Mouse (Mus musculus) megakaryocyte, embryonic 14.5 days (primary cell): ENCODE data around the gene Atp10a. TPM values are rescaled to one million over a fixed set of nuclear protein-coding genes. Genes with fewer than 3 reads are reported as not detected.

Source experiments
- H3K27me3 ChIP-seq: replicated peaks from 2 replicates; pipeline ENCODE3; 2012; ENCODE audit warnings: inconsistent platforms
- H3K36me3 ChIP-seq: replicated peaks from 2 replicates; pipeline ENCODE3; 2012; ENCODE audit warnings: low read length, inconsistent platforms, mixed read lengths
- H3K4me1 ChIP-seq: 2 replicates; pipeline ENCODE4 v1.6.1; 2012; ENCODE audit warnings: inconsistent platforms
- H3K4me3 ChIP-seq: replicated peaks from 2 replicates; pipeline ENCODE3; 2012; ENCODE audit warnings: moderate library complexity, mild to moderate bottlenecking, inconsistent platforms
- H3K9me3 ChIP-seq: 2 replicates; pipeline ENCODE4 v1.6.1; 2012; ENCODE audit warnings: inconsistent platforms
- FLI1 ChIP-seq: IDR thresholded peaks from 2 replicates; pipeline ENCODE4 v1.6.1; 2012; ENCODE audit warnings: low read length, inconsistent platforms, mixed read lengths
- GATA1 ChIP-seq: IDR thresholded peaks from 3 replicates; pipeline ENCODE4 v1.6.1; 2012; ENCODE audit warnings: mixed read lengths, low read length, inconsistent platforms, borderline replicate concordance
- polyA plus RNA-seq: library from polyadenylated mRNA; stranded (reverse); fragments of >175 nt; gene quantifications from 2 replicates; pipeline ENCODE4 v1.2.3, GENCODE M21; 2012; ENCODE audit warnings: low replicate concordance; ENCODE audit not compliant: insufficient read depth

The Atp10a gene
- polyA plus RNA-seq, 1 experiment = 1.3 TPM

DNA sequence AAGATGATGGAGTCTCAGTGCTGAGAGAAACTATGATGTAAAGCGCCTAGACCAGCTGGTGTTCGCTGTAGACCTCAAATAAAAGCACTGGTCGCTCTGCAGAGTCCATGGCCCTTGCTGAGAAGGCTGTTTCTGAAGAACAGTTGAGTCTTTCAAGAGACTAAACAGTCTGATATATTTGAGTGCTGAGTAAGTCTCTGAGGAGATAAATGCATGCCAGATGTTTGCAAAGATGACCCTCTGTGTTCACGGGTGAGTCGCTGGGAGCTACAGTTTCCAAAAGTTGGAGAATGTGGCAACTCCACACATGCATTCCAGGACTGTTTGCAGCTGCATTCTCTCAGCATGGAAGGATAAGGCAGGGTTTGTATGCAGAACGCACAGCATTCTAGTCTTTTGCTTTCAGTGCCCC is 77.5 kb downstream of the Atp10a start:
- Histone ChIP-seq H3K36me3 (no peaks in the 10 kb centered on the region), H3K27me3 (no peaks in the 10 kb centered on the region), H3K4me3 (no peak overlapping the region), H3K9me3 (no peaks in the 10 kb centered on the region), H3K4me1 (peaks cover 60% of the 10 kb centered on the region)
- TF ChIP-seq FLI1 = no peak
- TF ChIP-seq GATA1 = no peak

DNA sequence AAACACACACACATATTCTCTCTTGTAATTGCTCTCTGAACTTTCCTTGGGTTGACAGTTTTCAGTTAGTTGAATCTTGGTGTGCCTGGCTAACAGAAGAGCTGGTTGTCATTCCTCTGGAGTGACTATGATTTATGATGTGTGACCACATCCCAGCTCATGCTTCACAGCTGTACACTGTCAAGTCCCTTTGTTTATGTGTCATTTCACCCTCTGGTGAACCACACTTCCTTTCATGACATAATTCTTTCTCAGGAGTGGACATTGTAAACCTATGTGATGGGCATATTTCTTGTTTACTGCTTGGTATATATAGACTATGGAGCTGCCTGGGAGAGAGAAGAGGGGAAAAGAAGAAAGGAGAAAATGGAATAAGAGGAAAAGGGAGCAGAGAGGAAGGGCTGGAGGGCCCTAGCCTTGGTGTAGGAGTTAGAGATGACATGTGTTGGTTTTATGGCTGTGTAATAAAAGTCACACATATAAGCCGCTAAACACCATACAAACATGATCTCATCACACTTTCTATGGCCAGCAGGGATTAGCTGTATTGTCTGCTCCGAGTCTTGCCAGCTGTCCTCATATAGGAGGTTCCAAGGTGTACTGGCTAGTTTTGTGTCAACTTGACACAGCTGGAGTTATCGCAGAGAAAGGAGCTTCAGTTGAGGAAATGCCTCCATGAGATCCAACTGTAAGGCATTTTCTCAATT is 81.0 kb downstream of the Atp10a start:
- Histone ChIP-seq H3K27me3 (no peaks in the 10 kb centered on the region), H3K36me3 (no peaks in the 10 kb centered on the region), H3K9me3 (no peaks in the 10 kb centered on the region), H3K4me1 (peaks cover 36% of the 10 kb centered on the region), H3K4me3 (no peak overlapping the region)
- TF ChIP-seq GATA1 (no peak), FLI1 (no peak)

DNA sequence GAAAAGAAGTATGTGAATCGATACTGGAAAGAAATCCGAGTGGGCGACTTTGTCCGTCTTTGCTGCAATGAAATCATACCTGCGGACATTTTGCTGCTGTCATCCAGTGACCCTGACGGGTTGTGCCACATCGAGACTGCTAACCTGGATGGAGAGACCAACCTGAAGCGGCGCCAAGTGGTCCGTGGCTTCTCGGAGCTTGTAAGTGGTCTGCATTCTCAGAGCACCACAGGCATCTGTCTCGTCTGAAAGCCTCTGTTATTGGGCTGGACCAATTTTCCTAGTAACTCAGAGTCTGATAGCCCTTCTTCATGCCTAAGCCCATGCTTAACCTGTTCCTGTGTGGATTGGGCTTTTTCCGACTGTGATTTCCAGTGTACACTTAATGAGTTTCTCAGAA is 84.2 kb downstream of the Atp10a start:
- Histone ChIP-seq H3K4me1 (peaks cover 40% of the 10 kb centered on the region), H3K9me3 (no peaks in the 10 kb centered on the region), H3K4me3 (no peak overlapping the region), H3K27me3 (no peaks in the 10 kb centered on the region), H3K36me3 (no peaks in the 10 kb centered on the region)
- TF ChIP-seq GATA1 (no peak), FLI1 (no peak)

DNA sequence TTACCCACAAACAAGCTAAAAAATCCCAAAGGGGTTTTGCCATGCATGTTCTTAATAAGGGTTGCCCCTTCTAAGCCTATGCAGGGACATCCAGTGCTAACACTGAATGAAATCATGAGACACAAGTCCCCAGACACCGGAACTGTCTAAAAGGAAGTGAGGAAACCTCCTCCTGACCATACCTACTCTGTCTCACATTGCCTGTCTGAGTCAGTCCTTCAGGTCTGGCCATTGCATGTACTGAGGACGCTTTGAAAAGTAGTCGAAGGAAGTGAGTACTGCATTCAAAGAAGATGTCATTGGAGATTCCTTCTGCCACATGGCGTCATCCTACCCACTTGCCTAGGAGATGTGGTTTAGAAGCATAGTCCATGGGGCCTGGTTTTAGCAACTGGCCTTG is 84.9 kb downstream of the Atp10a start:
- TF ChIP-seq FLI1 (no peak), GATA1 (no peak)
- Histone ChIP-seq H3K36me3 (no peaks in the 10 kb centered on the region), H3K4me3 (no peak overlapping the region), H3K4me1 (peaks cover 40% of the 10 kb centered on the region), H3K27me3 (no peaks in the 10 kb centered on the region), H3K9me3 (no peaks in the 10 kb centered on the region)

DNA sequence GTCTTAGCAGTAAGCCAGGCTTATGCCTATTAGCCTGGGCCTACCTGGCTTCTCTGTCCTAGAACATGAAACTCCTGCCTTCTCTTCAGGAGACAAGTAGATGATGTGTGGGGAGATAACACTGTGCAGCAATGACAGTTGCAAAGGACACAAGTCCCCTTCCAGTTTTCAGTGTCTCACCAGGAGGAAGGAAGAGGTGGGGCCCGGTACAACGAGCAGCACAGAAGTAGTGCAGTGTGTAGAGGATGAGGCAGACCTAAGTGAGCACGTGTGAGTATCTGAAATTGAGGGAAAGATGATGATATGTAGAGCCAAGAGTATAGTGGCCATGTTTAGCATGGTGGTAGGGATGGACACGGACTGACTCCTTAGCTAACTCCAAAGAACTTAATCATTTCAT is 86.0 kb downstream of the Atp10a start:
- no peaks in the 10 kb centered on the region for H3K27me3 ChIP-seq
- no peaks in the 10 kb centered on the region for H3K9me3 ChIP-seq
- peaks cover 32% of the 10 kb centered on the region for H3K4me1 ChIP-seq
- H3K4me3 ChIP-seq = peak overlapping the region; percentile 26
- no peaks in the 10 kb centered on the region for H3K36me3 ChIP-seq
- no peak for TF ChIP-seq FLI1
- no peak for TF ChIP-seq GATA1

DNA sequence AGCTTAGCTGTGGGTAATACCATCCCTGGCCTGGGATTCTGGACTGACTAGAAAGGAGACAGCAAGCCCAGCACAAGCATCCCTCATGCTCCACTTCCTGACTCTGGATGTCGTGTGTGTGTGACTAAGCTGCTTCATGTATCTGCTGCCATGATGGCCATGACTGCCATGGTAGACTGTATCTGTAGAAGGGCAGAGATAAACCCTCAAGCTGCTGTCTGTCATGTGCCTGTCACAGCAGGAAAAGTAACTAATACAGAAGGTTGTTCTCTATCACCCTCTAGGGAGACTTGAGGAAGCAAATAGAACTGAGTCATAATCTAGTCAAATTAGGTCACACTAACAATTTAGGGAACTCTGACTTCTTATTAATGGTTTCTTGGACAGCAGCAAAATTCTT is 86.7 kb downstream of the Atp10a start:
- Histone ChIP-seq H3K36me3 (no peaks in the 10 kb centered on the region), H3K4me1 (peaks cover 30% of the 10 kb centered on the region), H3K27me3 (no peaks in the 10 kb centered on the region)

DNA sequence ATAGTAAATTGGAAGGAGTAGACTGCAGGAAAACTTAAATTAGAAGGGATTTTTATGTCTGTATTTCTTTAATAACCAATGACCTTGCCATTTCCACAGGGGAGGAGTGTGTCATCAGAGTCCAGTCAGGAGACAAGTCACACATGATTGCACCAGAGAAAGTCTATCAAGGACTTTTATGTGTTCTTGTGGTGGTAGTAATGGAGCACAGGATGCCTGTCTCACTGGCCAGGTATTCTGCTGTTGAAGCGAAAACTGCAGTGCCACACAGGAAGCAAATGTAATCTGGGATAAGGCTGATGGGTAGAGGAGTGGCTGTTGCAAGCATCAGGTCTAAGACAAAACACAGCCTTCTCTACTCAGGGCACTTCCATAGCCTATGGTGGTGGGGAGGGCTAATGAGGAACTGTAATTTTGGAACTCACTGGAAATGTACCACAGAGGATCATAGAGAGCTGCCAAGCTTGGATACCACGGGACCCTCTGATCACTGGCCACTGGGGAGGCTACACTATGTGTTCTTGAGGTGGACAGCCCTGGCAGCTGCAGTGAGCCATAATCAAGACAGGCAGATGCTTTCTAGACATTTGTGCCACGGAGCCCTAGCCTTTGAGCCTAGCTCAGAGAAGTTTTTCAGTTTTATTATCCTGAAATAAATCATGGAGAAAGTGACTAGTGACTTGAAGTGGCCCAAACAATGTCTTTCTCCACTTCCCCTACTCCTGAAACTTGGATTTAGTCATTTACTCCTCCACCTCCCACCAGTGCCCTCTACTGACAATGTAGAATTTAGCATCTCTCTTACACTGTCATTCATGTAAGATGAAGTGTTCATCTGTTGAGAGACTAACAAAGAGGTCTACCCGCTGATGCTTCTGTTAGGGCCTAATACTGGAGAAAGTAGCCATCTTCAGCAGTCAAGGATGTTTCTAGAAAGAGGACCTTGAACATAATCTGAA is 87.7 kb downstream of the Atp10a start:
- Histone ChIP-seq H3K4me3 (no peak overlapping the region), H3K9me3 (no peaks in the 10 kb centered on the region), H3K4me1 (peaks cover 30% of the 10 kb centered on the region), H3K27me3 (no peaks in the 10 kb centered on the region), H3K36me3 (no peaks in the 10 kb centered on the region)
- TF ChIP-seq GATA1 = no peak
- TF ChIP-seq FLI1 = no peak

More for the DNA sequence above, 86.7 kb downstream of the Atp10a start:
- TF ChIP-seq FLI1 = no peak
- no peak for TF ChIP-seq GATA1
- Histone ChIP-seq H3K4me3 (peak overlapping the region; percentile 62), H3K9me3 (no peaks in the 10 kb centered on the region)

DNA sequence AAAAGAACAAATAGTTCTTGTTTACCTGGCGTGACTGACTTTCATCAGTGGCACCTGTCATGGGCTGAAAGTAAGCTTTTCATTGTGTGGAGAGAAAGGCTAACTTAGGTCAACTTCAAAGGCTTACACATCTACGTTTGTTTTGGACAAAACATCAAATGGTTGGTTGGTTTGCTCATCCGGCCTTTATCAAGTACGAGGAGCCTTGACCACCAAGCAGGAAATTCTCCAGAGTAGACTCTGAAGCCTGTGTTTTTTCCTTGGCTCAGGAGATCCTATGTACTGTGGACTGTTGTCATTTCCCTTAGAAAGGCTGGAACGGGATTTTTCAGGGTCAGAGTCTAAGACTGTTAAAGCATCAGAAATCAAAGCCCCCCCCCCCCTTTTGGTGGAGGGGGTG is 90.9 kb downstream of the Atp10a start:
- no peaks in the 10 kb centered on the region for H3K9me3 ChIP-seq
- no peaks in the 10 kb centered on the region for H3K27me3 ChIP-seq
- no peak for TF ChIP-seq GATA1
- TF ChIP-seq FLI1 = no peak
- no peaks in the 10 kb centered on the region for H3K36me3 ChIP-seq
- H3K4me1 ChIP-seq = peaks cover 25% of the 10 kb centered on the region
- H3K4me3 ChIP-seq = no peak overlapping the region

DNA sequence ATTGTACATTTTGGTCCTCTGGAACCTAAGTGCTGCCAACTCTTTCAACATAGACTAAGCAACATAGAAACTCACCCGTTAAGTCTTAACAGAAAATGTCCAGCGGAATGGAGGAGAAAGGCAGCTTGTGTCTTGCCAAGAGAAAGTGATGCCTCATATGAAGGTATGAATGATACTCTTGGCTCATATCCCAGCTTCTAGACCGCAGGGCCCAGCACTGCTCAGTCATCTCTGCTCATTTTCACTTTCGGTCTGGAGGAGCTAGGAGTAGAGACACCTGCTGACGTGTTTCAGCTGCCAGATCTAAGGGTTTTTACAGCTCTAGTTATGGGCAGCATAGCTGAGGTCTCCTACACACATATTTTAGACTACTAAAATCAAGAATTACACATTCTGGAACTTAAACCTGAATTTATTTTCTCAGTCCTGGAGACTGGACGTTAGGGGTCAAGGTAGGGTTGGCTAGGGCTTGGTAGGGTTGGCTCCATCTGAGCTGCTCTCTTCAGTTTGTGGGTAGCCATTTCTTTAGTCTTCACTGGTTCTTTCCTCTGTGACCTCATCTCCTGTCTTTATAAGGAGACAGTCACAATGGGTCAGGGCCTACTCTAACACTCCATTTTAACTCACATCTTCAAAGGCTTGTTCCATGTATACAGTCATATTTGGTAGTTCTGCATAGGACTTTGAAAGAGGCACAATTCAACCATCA is 94.1 kb downstream of the Atp10a start:
- H3K36me3 ChIP-seq = no peaks in the 10 kb centered on the region
- H3K4me3 ChIP-seq = no peak overlapping the region
- no peaks in the 10 kb centered on the region for H3K9me3 ChIP-seq
- H3K27me3 ChIP-seq = no peaks in the 10 kb centered on the region
- TF ChIP-seq GATA1 = no peak
- no peak for TF ChIP-seq FLI1
- peaks cover 8% of the 10 kb centered on the region; the same call in 1 of the 2 replicates for H3K4me1 ChIP-seq

DNA sequence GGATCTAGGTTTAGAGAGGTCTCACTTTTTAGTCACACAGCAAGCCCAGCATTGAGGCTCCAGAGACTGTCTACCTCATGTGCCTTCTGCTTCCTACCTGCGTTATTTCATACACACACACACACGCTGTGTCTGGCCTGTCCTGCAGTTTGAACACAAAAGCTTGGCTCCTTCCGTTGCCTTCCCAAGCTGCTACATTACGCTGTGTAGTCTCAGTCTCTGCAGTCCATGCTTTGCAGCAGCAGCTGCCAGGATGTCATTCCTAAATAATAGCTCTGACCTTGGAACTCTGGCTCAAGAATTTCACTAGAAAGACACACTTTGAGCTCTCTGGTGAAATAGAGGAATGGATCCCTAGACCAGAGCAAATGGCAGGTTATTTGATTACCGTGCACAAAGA is 96.1 kb downstream of the Atp10a start:
- TF ChIP-seq GATA1 = no peak
- TF ChIP-seq FLI1 = no peak
- H3K9me3 ChIP-seq = no peaks in the 10 kb centered on the region
- no peaks in the 10 kb centered on the region for H3K27me3 ChIP-seq
- H3K4me3 ChIP-seq = no peak overlapping the region
- H3K36me3 ChIP-seq = no peaks in the 10 kb centered on the region
- H3K4me1 ChIP-seq = peaks cover 8% of the 10 kb centered on the region; the same call in 1 of the 2 replicates
